Mouse (Mus musculus) cerebellum, adult 2 months (tissue): ENCODE measurements at regions not wholly inside any gene's neighbourhood (a gene's known extent, or its start where the extent isn't known, plus 50 kb on each side); places are given as distances from the start of the nearest gene placed in this dataset.

Experiments
- CTCF ChIP-seq: fragments of 200-500 bp; IDR thresholded peaks from 2 replicates; pipeline ENCODE4 v1.5.1; 2011; ENCODE audit warnings: low read depth, mild to moderate bottlenecking, control low read depth, low read length, moderate library complexity, borderline replicate concordance; ENCODE audit not compliant: insufficient read depth
- POLR2A ChIP-seq: fragments of 200-500 bp; IDR thresholded peaks from 2 replicates; pipeline ENCODE4 v1.6.1; 2011; ENCODE audit warnings: low read length, control low read depth, borderline replicate concordance; ENCODE audit not compliant: insufficient read depth

- TF ChIP-seq CTCF (no peak), POLR2A (no peak)
Observed at GRCm38 (mm10) chr13:46096416-46096815, 131.6 kb upstream of the Atxn1 start.
